Mouse (Mus musculus) Muller cell, postnatal 12 days (primary cell): ENCODE measurements around the gene Samsn1.
"Not testable (repeated sequence)": the region's sequence is repeated elsewhere in the genome, so short reads cannot be mapped to it uniquely, and the experiment has no call there.

ENCODE experiments used
- DNase-seq: peaks from one replicate; pipeline ENCODE4 v3.0.0-alpha.2; 2015; ENCODE audit errors: inconsistent ontology term

Samsn1 gene

DNA sequence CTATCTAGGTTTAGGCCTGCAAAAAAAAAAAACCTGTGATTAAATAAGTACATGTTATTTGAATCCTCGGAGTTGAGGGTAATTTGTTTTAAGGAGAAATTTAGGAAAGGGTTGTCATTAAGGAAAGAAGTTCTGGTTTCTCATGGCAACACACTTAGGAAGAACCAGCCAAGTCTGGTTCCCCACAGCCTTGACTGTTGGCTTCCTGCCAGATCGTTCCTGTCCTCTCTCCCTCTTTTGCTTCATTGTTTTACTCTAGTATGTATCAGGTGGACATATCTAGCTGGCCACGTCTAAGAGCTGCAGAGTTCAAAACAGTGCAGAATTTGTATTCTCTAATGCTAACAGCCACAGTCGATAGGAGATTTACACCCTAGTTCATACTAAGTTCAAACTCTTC lies 146.2 kb downstream of the Samsn1 start:
- no peak for DNase-seq

DNA sequence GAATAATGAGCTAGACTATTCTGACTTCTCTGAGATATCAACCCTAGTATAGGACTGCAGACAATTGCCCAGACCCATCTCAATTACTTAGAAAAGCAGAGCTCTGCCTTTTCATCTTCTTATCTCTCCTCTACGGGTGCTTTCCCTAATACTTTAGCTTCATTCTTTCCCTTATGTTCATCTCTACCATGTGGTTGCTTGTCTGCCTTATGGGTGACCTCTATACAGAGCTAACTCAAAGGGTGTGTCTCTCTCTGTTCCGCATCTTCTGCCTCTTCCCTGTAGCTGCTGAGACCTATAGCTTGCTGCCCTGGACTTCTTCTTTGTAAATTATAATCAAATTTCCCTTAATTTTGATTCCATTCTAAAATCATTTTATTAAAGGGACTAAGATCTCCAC lies 147.6 kb downstream of the Samsn1 start:
- DNase-seq: no peak

DNA sequence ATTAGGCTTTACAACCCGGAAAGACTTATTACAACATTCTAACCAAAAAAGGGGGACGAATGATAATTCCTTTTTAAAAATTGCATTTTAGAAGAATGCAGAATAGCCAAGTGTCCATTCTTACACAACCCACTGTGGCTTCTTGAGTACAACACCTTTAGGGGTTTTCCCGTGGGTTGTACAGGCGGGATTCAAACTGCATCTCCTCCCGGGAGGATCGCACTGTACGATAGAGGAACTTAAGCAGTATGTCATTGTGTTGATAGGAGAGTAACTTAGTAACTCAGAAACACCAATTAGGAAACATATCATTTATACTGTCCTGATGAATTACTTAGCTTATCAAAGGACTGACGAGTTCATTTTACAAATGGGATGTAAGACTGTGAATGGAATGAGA lies 149.8 kb downstream of the Samsn1 start:
- no peak for DNase-seq

DNA sequence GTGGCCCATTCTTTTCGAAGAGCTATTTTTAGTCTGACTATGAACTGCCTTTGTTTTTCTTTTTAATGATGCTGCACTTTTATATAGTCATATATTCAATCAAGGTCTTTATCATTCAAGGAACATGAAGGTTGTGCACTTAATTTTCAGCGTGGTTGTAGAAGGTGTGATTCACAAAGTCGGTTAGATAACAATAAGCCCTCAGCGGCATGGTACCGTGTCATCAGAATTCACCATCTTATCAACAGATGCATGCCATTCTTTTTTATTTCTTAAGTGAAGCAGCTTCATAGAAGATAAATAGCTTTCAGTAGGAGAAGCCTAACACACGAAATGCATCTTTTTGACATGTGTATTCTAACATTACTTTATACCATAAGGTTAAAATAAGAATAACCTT lies 154.7 kb downstream of the Samsn1 start:
- DNase-seq: no peak

GRCm38 (mm10) chr16:75865505-75865904 lies 156.6 kb downstream of the Samsn1 start:
- no peak for DNase-seq

DNA sequence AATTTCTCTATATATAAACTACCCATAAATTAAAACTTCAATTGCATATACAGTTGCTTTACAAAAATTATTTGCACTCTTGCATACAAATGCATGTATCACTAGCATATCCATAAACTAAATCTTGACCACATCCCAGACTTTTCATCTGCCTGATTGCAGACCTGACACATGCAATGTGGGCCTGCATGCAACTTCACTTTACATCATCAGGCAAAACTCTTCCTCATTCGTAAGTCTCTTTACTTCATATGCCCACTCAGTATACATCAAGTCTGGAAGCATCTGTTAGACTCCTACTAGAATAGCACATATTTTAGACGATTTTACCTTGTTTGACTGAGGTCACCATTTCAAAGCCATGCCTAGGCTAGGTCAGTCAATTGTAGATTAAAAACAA lies 157.4 kb downstream of the Samsn1 start:
- no peak for DNase-seq

- no peak for DNase-seq
These were observed 165.7 kb downstream of the Samsn1 start for GRCm38 (mm10) chr16:75856343-75856742.

DNA sequence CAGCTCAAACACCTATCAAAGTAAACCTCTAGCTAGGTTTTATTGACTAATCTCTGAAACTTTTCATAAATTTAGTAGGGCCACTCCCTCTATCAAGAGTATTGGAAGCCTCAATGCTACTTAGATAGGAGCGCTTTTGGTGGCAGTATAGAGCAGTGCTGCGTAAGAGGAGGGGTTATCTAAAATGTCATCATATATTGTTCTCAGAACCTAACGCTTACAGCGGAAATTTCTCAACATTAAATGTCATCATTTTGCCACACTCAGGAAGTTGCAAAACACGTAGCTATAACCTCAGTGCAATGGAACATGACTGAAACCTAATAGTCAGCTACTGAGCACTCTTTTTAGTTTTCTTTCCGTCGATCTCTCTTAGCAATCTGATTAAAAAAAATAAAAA lies 166.7 kb downstream of the Samsn1 start:
- DNase-seq: no peak

GRCm38 (mm10) chr16:75853556-75854271 lies 168.4 kb downstream of the Samsn1 start:
- DNase-seq: no peak

- DNase-seq: no peak
These were observed 169.6 kb downstream of the Samsn1 start for GRCm38 (mm10) chr16:75852485-75852884.

DNA sequence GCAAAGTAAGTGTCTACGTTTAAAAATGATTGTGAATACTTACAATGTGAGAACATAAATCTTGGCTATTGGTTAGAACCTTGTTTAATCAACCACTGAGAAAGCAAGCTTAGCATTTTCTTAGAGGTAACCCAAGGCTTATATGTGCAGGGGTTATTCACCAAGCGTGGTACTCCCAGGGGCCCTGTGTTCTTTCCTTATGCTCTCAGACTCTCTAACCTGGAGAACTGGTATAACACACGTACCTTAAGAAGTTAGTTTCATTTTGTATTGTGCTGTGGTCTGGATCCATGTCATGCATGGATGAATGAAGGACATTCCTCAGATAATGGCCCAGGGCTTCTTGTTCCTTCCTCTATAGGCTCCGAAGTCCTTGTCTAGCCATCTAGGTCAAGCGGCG lies 173.0 kb downstream of the Samsn1 start:
- DNase-seq: no peak

GRCm38 (mm10) chr16:75843653-75844062 lies 178.4 kb downstream of the Samsn1 start:
- DNase-seq: no peak

- DNase-seq: no peak
These were observed 179.1 kb downstream of the Samsn1 start for GRCm38 (mm10) chr16:75843031-75843430.

DNA sequence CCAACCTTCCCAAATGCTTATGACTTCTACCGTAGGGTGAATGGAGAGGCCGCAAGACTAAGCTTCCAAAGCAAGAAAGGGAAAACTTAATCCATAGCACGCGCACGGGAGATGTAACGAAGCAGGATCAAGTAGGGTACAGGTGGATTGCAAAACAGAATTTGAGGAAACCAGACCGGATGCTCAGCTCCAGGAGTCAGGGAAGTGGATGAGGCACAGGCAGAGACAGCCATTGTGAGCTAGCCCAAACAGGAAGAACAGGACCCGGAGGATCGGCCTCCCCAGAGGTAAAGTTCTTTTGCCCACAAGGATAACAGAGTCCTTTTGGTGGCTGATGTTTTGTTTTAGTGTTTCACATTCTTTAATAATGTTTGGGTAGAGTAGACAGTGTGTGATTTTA lies 179.5 kb downstream of the Samsn1 start:
- no peak for DNase-seq

GRCm38 (mm10) chr16:75837728-75838451 lies 184.2 kb downstream of the Samsn1 start:
- no peak for DNase-seq

GRCm38 (mm10) chr16:75831390-75831789 lies 190.7 kb downstream of the Samsn1 start:
- no peak for DNase-seq

DNA sequence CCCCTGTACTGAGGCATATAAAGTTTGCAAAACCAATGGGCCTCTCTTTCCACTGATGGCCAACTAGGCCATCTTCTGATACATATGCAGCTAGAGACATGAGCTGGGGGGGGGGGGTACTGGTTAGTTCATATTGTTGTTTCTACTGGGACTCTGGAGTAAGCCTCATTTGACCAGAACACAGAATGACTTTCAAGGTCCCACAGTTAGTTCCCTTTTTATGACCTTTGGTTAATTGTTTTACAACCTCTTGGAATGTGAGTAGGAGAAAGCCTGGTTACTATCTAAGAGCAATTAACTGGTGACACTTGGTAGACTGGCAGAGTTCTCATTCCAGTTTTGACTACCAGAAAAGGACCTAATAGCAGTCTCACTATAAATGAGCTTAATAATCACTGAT lies 195.1 kb downstream of the Samsn1 start:
- not testable (repeated sequence) for DNase-seq

DNA sequence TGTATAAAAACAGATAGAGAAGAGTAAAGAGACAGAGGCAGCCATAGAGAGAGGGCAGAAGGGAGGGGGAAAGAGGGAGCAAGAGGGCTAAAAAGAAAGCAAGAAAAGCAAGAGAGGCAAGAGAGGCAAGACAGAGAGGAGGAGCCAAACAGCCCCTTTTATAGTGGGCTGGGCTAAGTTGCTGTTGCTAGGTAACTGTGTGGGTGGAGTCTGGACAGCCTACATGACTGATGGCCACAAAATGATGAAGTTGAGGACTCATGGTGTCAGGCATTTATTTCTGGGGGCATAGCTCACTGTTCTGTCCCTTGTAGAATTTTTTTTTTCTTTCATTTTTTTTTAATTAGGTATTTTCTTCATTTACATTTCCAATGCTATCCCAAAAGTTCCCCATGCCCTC lies 195.6 kb downstream of the Samsn1 start:
- DNase-seq: no peak

- no peak for DNase-seq
These were observed 198.9 kb downstream of the Samsn1 start for GRCm38 (mm10) chr16:75823226-75823625.

DNA sequence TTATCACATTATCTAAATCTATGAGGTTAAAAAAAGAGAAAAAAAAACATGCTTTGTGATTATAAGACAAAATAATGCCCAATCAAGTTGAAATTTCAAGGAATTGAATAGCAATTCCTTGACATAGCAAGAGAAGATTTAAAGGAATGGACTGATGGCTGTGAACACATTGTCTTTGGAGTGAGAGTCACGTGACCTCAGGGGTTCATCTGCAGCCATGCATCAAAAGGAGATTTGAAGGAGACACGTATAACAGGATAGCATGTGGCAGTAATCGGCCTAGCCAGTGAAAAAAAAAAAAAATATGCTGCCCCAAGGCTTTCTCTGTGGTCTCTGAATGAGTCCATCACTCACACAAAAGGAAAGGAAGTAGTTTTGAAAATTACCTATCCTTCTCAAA lies 201.1 kb downstream of the Samsn1 start:
- DNase-seq: no peak
